Mouse (Mus musculus) embryonic facial prominence, embryonic 10.5 days (tissue): ENCODE data around the gene Astn1. TPM values are rescaled to one million over a fixed set of nuclear protein-coding genes. Genes with fewer than 3 reads are reported as not detected.

Source experiments
- DNase-seq: peaks from one replicate; pipeline ENCODE4 v3.0.0-alpha.2; 2017; ENCODE audit warnings: low spot score
- H3K27ac ChIP-seq: fragments of 300-500 bp; sonication (generic); replicated peaks from 2 replicates; pipeline ENCODE4 v1.5.1; 2016; ENCODE audit warnings: mild to moderate bottlenecking
- H3K27me3 ChIP-seq: fragments of 300-500 bp; sonication (generic); replicated peaks from 2 replicates; pipeline ENCODE4 v1.6.1; 2016; ENCODE audit warnings: low read depth, mild to moderate bottlenecking; ENCODE audit not compliant: poor library complexity, severe bottlenecking
- H3K36me3 ChIP-seq: fragments of 300-500 bp; sonication (generic); replicated peaks from 2 replicates; pipeline ENCODE4 v1.6.1; 2016; ENCODE audit warnings: mild to moderate bottlenecking, moderate library complexity
- H3K4me1 ChIP-seq: fragments of 300-500 bp; sonication (generic); 2 replicates; pipeline ENCODE4 v1.6.1; 2016
- H3K4me3 ChIP-seq: fragments of 300-500 bp; sonication (generic); 2 replicates; pipeline ENCODE4 v1.5.1; 2016; ENCODE audit warnings: mild to moderate bottlenecking, moderate library complexity
- H3K9me3 ChIP-seq: fragments of 300-500 bp; sonication (generic); 2 replicates; pipeline ENCODE4 v1.6.1; 2016; ENCODE audit warnings: mild to moderate bottlenecking
- WGBS: fragments of 180-500 bp; shearing (Covaris S2); methylation state at CpG from one replicate; pipeline ENCODE4 v1.1.7; 2016; 5-methylcytosine and 5-hydroxymethylcytosine counted together
- polyA plus RNA-seq: library from polyadenylated mRNA; unstranded; fragments of >200 nt; fragmentation: Nextera tagmentation; extraction: Ambion mirVana; gene quantifications from 2 replicates; pipeline ENCODE4 v1.2.1, GENCODE M21; 2016

Gene Astn1
- 4.1 and 5.2 TPM in 2 replicates for polyA plus RNA-seq

- WGBS = 1% methylated on average over 2 of the region's 2 CpGs
- H3K27ac ChIP-seq = peak within 1 kb of the TSS; percentile 92
- DNase-seq = no peak
- H3K27me3 ChIP-seq = peaks cover 44% of the 10 kb centered on the region
- H3K9me3 ChIP-seq = no peaks in the 10 kb centered on the region
- H3K4me1 ChIP-seq = peaks cover 26% of the 10 kb centered on the region
- peak within 1 kb of the TSS; percentile 75 for H3K4me3 ChIP-seq
- H3K36me3 ChIP-seq = no peaks in the 10 kb centered on the region
These were observed at the start of gene Astn1 for GRCm38 (mm10) chr1:158361964-158362291. Gene Astn1 (plus strand): TSS chr1:158362273.

DNA sequence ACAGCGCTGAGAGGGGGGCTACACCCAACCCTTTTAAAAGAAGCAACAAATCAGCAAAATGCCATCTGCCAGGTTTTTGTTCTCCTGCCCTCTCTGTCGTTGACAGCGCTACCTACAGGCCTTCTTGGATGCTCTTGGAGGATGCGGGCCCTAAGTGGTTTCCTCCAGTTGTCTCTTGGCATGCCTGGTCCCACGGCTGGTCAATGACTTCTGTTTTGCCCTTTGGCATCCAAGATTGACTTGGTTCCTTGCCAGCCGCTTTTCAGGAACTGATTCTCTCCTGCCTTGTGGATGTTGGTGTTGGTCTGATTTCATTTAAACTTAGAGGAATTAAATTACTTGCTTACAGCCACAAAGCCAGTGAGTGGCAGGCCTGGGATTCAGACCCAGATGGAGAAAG lies 38.7 kb upstream of the Astn1 start:
- Histone ChIP-seq H3K27ac (no peak overlapping the region), H3K4me3 (no peak overlapping the region), H3K27me3 (no peaks in the 10 kb centered on the region), H3K9me3 (no peaks in the 10 kb centered on the region), H3K36me3 (no peaks in the 10 kb centered on the region), H3K4me1 (no peaks in the 10 kb centered on the region)
- whole genome bisulfite sequencing = 83% methylated on average over 6 of the region's 6 CpGs
- no peak for DNase-seq

GRCm38 (mm10) chr1:158328126-158328525 lies 33.9 kb upstream of the Astn1 start:
- DNase-seq = no peak
- Histone ChIP-seq H3K27me3 (no peaks in the 10 kb centered on the region), H3K4me1 (no peaks in the 10 kb centered on the region), H3K27ac (no peak overlapping the region), H3K9me3 (no peaks in the 10 kb centered on the region), H3K4me3 (no peak overlapping the region), H3K36me3 (no peaks in the 10 kb centered on the region)
- WGBS = 84% methylated on average over 5 of the region's 5 CpGs

GRCm38 (mm10) chr1:158328839-158329238 lies 33.2 kb upstream of the Astn1 start:
- Histone ChIP-seq H3K27me3 (no peaks in the 10 kb centered on the region), H3K9me3 (no peaks in the 10 kb centered on the region), H3K4me1 (no peaks in the 10 kb centered on the region), H3K27ac (no peak overlapping the region), H3K36me3 (no peaks in the 10 kb centered on the region), H3K4me3 (no peak overlapping the region)
- no peak for DNase-seq
- 81% methylated on average over 2 of the region's 2 CpGs for WGBS

DNA sequence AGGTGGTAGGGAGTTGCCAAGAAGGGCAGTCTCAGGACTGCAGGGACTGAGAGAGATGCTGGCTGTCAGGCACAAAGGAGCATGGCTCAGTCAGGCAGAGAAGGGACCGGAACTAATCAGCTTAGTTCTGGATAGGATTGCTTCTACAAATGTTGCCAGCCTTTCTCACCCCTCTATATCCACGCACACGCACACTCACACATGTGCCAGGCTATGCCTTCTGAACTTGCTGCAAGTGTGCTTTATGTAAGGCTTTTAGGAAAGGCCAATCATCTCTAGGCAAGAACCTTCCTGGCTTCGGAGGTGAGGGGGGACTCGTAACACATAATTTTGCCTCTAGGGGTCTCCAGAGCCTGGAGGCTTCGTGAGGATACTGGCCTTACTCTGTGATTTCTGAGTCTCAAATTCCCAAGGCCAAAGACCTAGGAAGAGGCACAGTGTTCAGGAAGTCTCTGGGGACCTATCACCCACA lies 18.8 kb upstream of the Astn1 start:
- H3K27ac ChIP-seq = no peak overlapping the region
- 45% methylated on average over 6 of the region's 6 CpGs for WGBS
- H3K27me3 ChIP-seq = no peaks in the 10 kb centered on the region
- no peaks in the 10 kb centered on the region for H3K36me3 ChIP-seq
- H3K4me1 ChIP-seq = peaks cover 4% of the 10 kb centered on the region; the same call in 1 of the 2 replicates
- H3K4me3 ChIP-seq = no peak overlapping the region
- H3K9me3 ChIP-seq = no peaks in the 10 kb centered on the region
- DNase-seq = peak; percentile 30

DNA sequence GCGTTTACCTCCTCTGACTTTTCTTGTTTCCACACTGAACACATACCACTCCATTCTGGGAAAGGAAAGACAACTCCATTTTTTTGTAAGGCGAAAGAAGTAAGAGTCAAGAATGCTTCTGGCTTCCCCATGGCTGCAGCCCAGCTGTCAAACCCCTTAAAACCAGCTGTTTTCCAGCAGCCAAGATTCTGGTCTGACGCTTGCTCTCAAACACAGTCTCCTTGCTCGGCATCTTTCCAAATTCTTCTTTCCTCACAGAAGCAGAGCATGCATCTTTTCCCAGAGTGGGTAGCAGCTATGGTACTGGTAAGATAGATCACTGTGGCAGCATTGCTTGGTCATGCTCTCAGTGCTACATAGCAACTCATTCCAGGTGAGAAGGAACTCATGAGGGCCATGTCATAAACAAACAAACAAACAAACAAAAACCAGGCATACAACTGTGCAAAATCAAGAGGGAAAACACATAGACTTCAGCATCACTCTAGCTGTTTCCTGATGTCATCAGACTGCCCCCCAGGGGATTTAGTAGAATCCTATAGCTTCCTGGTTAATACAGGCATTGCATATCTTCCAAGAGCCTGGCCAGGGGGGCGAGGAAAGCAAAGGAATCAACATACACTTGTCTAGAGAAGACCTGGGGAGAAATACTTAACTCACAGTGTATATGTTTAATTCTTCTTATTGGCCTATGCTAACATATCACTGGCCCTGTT lies 8.3 kb upstream of the Astn1 start:
- Histone ChIP-seq H3K36me3 (no peaks in the 10 kb centered on the region), H3K4me1 (peaks cover 17% of the 10 kb centered on the region), H3K27me3 (peaks cover 66% of the 10 kb centered on the region), H3K27ac (no peak overlapping the region), H3K4me3 (no peak overlapping the region), H3K9me3 (no peaks in the 10 kb centered on the region)
- DNase-seq = no peak
- 80% methylated on average over 5 of the region's 5 CpGs for WGBS

DNA sequence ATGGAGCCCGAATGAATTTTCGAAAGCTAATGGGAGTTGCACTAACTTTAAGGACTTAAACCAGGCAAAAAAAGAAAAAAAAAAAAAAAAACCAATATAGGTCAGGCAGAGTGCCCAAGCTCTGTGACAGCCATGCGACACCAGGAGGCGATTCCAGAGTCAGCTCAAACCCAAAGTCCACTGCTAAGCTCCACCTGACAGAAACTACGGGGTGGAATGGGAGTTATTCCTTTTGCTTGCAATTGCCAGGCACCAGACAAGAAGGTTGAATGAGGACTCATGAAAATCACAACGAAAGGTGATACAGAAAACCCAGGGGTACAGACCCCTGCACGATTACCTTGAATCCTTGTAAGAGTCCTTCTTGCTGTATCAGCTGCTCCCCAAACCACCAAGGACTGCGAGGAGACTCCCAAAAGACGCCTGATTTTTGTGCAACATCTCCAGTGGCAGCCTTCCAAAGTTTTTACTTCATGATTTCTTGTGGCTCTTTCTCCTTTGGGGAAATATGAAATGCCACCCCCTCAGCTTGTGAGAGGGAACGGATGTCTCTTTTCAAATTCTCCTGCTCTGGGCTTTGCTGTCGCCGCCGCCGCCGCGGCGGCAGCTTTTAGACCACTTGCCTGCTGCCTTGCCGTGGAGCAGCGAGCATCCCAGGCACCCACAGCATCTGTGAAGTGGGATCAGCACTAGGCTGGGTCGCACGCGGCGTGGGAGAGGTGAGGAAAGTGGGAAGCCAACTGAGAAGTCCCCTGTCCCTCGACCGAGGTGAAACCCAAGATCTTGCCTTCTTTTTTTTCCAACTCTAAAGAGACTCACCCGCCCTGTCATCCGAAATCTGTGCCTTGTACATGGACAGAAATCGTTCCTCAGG lies 6.7 kb upstream of the Astn1 start:
- peak; percentile 34 for DNase-seq
- H3K36me3 ChIP-seq = no peaks in the 10 kb centered on the region
- peaks cover 17% of the 10 kb centered on the region for H3K4me1 ChIP-seq
- H3K27me3 ChIP-seq = peaks cover 76% of the 10 kb centered on the region
- H3K27ac ChIP-seq = no peak overlapping the region
- peak overlapping the region; percentile 64 for H3K4me3 ChIP-seq
- H3K9me3 ChIP-seq = no peaks in the 10 kb centered on the region
- WGBS = 11% methylated on average over 28 of the region's 28 CpGs

DNA sequence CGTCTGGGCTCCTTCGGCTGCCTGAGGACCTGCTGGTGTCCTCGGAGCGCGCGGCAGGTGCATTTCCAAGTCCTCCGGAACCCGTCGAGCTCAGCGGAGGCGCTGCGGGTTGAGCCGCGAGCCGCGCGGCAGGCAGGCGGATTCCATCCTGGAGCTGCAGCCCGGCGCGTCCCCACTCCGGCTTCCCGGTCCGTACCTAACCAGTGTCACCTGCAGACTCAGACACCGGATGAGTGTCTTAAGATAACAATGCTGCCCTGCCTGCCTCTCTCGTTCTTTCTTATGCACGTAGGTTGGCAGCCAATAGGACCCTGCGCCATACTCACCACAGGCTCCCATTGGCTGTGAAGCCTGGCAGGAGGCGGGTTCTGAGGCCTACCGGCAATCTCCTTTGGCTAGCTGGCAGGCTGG lies 6.0 kb upstream of the Astn1 start, which contains the start of gene Brinp2:
TSS of gene Brinp2 (minus strand) at position 276 of the 411 bp plus-strand sequence.
- DNase-seq = peak; percentile 86
- Histone ChIP-seq H3K27me3 (peaks cover 81% of the 10 kb centered on the region), H3K27ac (no peak within 1 kb of the TSS), H3K4me3 (peak within 1 kb of the TSS; percentile 64), H3K4me1 (peaks cover 17% of the 10 kb centered on the region), H3K9me3 (no peaks in the 10 kb centered on the region), H3K36me3 (no peaks in the 10 kb centered on the region)
- WGBS = under 1% methylated on average over 30 of the region's 30 CpGs

GRCm38 (mm10) chr1:158362292-158363101 lies 424 bp downstream of the Astn1 start:
- H3K27ac ChIP-seq = peak overlapping the region; percentile 92
- under 1% methylated on average over 37 of the region's 37 CpGs for WGBS
- peak; percentile 65 for DNase-seq
- H3K27me3 ChIP-seq = peaks cover 38% of the 10 kb centered on the region
- no peaks in the 10 kb centered on the region for H3K9me3 ChIP-seq
- peak overlapping the region; percentile 75 for H3K4me3 ChIP-seq
- H3K36me3 ChIP-seq = no peaks in the 10 kb centered on the region
- peaks cover 25% of the 10 kb centered on the region for H3K4me1 ChIP-seq

DNA sequence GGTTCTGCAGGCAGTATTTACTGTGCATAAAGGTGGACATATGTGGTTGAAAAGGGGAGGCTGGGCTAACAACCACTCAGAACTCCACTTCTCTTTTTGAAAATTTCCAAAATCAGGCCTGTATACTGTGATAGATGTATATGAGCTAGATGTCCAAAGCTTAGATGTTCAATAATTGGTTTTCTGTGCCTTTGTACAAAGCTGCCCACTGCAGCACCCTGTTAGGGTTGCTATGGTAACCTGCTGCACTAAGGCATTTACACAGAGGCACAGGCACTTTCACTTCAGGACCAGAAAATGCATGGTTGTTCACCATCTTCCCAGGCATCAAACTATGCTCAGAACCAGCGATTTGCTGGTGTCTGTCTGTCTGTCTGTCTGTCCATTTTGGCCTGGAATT lies 2.4 kb downstream of the Astn1 start:
- no peaks in the 10 kb centered on the region for H3K9me3 ChIP-seq
- H3K4me3 ChIP-seq = peak overlapping the region; percentile 18; the same call in 1 of the 2 replicates
- H3K27me3 ChIP-seq = peaks cover 25% of the 10 kb centered on the region
- H3K27ac ChIP-seq = no peak overlapping the region
- DNase-seq = no peak
- peaks cover 25% of the 10 kb centered on the region for H3K4me1 ChIP-seq
- H3K36me3 ChIP-seq = no peaks in the 10 kb centered on the region
- WGBS = 65% methylated on average over 1 of the region's 1 CpGs

- Histone ChIP-seq H3K27ac (no peak overlapping the region), H3K9me3 (no peaks in the 10 kb centered on the region), H3K36me3 (no peaks in the 10 kb centered on the region), H3K4me3 (no peak overlapping the region), H3K4me1 (peaks cover 8% of the 10 kb centered on the region), H3K27me3 (no peaks in the 10 kb centered on the region)
- no peak for DNase-seq
- WGBS = 90% methylated on average over 6 of the region's 6 CpGs
These were observed 20.2 kb downstream of the Astn1 start for GRCm38 (mm10) chr1:158382277-158382676.

DNA sequence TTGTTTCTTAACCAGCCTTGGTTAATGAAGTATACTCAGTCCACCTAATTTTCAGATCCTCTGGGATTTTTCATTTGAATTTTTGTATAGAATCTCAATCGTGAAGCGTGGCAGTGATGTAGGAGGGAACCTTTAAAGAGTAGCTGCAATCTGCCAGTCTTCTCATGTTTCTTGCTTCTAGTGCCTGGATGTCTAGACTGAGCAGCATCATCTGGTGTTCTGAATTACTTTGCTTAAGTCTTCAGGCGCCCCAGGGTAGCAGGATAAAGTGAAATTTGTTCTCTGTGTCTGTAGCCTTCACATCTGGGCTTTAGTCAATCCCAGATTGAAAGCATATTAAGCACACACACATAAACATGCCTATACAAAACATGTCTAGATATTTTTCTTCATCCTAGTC lies 21.1 kb downstream of the Astn1 start:
- no peaks in the 10 kb centered on the region for H3K36me3 ChIP-seq
- no peaks in the 10 kb centered on the region for H3K9me3 ChIP-seq
- no peaks in the 10 kb centered on the region for H3K27me3 ChIP-seq
- no peak overlapping the region for H3K4me3 ChIP-seq
- no peak overlapping the region for H3K27ac ChIP-seq
- 69% methylated on average over 3 of the region's 3 CpGs for WGBS
- peak; percentile 11 for DNase-seq
- peaks cover 10% of the 10 kb centered on the region for H3K4me1 ChIP-seq
